Mouse (Mus musculus): ENCODE measurements around the gene Rnf151.

The Rnf151 gene

GRCm38 (mm10) chr17:24717943-24718342, at the start of gene Rnf151, which contains the start of gene Rps2:
TSS of gene Rnf151 (minus strand) at chr17:24718063.
TSS of gene Rps2 (plus strand) at chr17:24718116.
- DNase-seq (ENCODE audit: low spot score in 2 of 2) = no peak

GRCm38 (mm10) chr17:24766266-24766875, 48.5 kb upstream of the Rnf151 start:
- DNase-seq (ENCODE audit: low spot score in 2 of 2) = no peak

GRCm38 (mm10) chr17:24765016-24765905, 47.4 kb upstream of the Rnf151 start:
- DNase-seq (ENCODE audit: low spot score in 2 of 2) = no peak

- no peak for DNase-seq (ENCODE audit: low spot score in 2 of 2)
Measured at GRCm38 (mm10) chr17:24761121-24761520, 43.3 kb upstream of the Rnf151 start.

- no peak for DNase-seq (ENCODE audit: low spot score in 2 of 2)
Measured at GRCm38 (mm10) chr17:24757394-24757793, 39.5 kb upstream of the Rnf151 start.

GRCm38 (mm10) chr17:24752415-24753394, 34.8 kb upstream of the Rnf151 start, which contains the start of gene Hs3st6:
TSS of gene Hs3st6 (plus strand) at chr17:24752988.
- DNase-seq (ENCODE audit: low spot score in 2 of 2) = no peak

GRCm38 (mm10) chr17:24751528-24751927, 33.7 kb upstream of the Rnf151 start:
- no peak for DNase-seq (ENCODE audit: low spot score in 2 of 2)

- DNase-seq (ENCODE audit: low spot score in 2 of 2) = no peak
Measured at GRCm38 (mm10) chr17:24746986-24747385, 29.1 kb upstream of the Rnf151 start.

- DNase-seq (ENCODE audit: low spot score in 2 of 2) = peak; percentile 65 to 86
Measured at GRCm38 (mm10) chr17:24745526-24746497, 27.9 kb upstream of the Rnf151 start.

GRCm38 (mm10) chr17:24744381-24744780, 26.5 kb upstream of the Rnf151 start:
- no peak for DNase-seq (ENCODE audit: low spot score in 2 of 2)

- no peak for DNase-seq (ENCODE audit: low spot score in 2 of 2)
Measured at GRCm38 (mm10) chr17:24743896-24744295, 26.0 kb upstream of the Rnf151 start.

- no peak for DNase-seq (ENCODE audit: low spot score in 2 of 2)
Measured at GRCm38 (mm10) chr17:24742307-24742706, 24.4 kb upstream of the Rnf151 start.

GRCm38 (mm10) chr17:24739926-24740325, 22.1 kb upstream of the Rnf151 start:
- no peak for DNase-seq (ENCODE audit: low spot score in 2 of 2)

- no peak for DNase-seq (ENCODE audit: low spot score in 2 of 2)
Measured at GRCm38 (mm10) chr17:24738238-24738637, 20.4 kb upstream of the Rnf151 start.

GRCm38 (mm10) chr17:24737135-24737810, 19.4 kb upstream of the Rnf151 start:
- DNase-seq (ENCODE audit: low spot score in 2 of 2) = no peak

- peak; percentile 95 to 96 for DNase-seq (ENCODE audit: low spot score in 2 of 2)
Measured at GRCm38 (mm10) chr17:24736330-24737051, 18.6 kb upstream of the Rnf151 start, which contains the start of gene Msrb1. TSS of gene Msrb1 (plus strand) at chr17:24736642.

GRCm38 (mm10) chr17:24735446-24735845, 17.6 kb upstream of the Rnf151 start:
- no peak for DNase-seq (ENCODE audit: low spot score in 2 of 2)

GRCm38 (mm10) chr17:24734513-24734912, 16.6 kb upstream of the Rnf151 start:
- no peak for DNase-seq (ENCODE audit: low spot score in 2 of 2)

GRCm38 (mm10) chr17:24733434-24734050, 15.7 kb upstream of the Rnf151 start:
- DNase-seq (ENCODE audit: low spot score in 2 of 2) = no peak

Data from urinary bladder, postnatal 4 days (tissue).